Mouse (Mus musculus) heart, adult 2 months (tissue): ENCODE measurements around the gene Gm9833. TPM values are rescaled to one million over a fixed set of nuclear protein-coding genes. Genes with fewer than 3 reads are reported as not detected.
"Not testable (repeated sequence)": the region's sequence is repeated elsewhere in the genome, so short reads cannot be mapped to it uniquely, and the experiment has no call there.

Experiments used
- DNase-seq, 2 experiments: peaks; one replicate each; pipeline ENCODE4 v3.0.0; 2021
- H3K27ac ChIP-seq: fragments of 200-600 bp; 2 replicates; pipeline ENCODE4 v1.8.1; 2022
- H3K27me3 ChIP-seq: fragments of 200-500 bp; 2 replicates; pipeline ENCODE4 v1.6.1; 2012; ENCODE audit warnings: mild to moderate bottlenecking, low read length, inconsistent platforms, mixed read lengths; ENCODE audit not compliant: control insufficient read depth, insufficient read depth
- H3K36me3 ChIP-seq: fragments of 200-500 bp; 2 replicates; pipeline ENCODE4 v1.6.1; 2012; ENCODE audit warnings: low read length, inconsistent platforms; ENCODE audit not compliant: control insufficient read depth, insufficient read depth
- H3K4me1 ChIP-seq: fragments of 200-500 bp; 2 replicates; pipeline ENCODE4 v1.6.1; 2011; ENCODE audit warnings: low read length; ENCODE audit not compliant: control insufficient read depth, insufficient read depth
- H3K4me3 ChIP-seq: fragments of 200-600 bp; 2 replicates; pipeline ENCODE4 v1.8.1; 2022
- H3K79me2 ChIP-seq: fragments of 200-500 bp; replicated peaks from 2 replicates; pipeline ENCODE4 v1.6.1; 2012; ENCODE audit warnings: mild to moderate bottlenecking, inconsistent platforms, low read length, moderate library complexity, mixed read lengths; ENCODE audit not compliant: control insufficient read depth, insufficient read depth
- H3K9ac ChIP-seq: fragments of 200-500 bp; 2 replicates; pipeline ENCODE4 v1.6.1; 2012; ENCODE audit warnings: low read depth, mild to moderate bottlenecking, control low read depth, inconsistent platforms, low read length, mixed read lengths
- CTCF ChIP-seq: fragments of 200-600 bp; IDR thresholded peaks from 2 replicates; pipeline ENCODE4 v1.8.1; 2022; ENCODE audit warnings: antibody characterized with exemption, mild to moderate bottlenecking, moderate library complexity
- EP300 ChIP-seq: fragments of 200-500 bp; IDR thresholded peaks from 2 replicates; pipeline ENCODE4 v1.6.1; 2011; ENCODE audit warnings: low read depth, low read length, control low read depth; ENCODE audit not compliant: insufficient read depth
- POLR2A ChIP-seq: fragments of 200-500 bp; IDR thresholded peaks from 2 replicates; pipeline ENCODE4 v1.6.1; 2011; ENCODE audit warnings: mild to moderate bottlenecking, low read depth, low read length, control low read depth; ENCODE audit not compliant: insufficient read depth
- WGBS: fragments of 180-500 bp; shearing (Covaris S2); methylation state at CpG from one replicate; pipeline ENCODE4 v1.1.7; 2018; 5-methylcytosine and 5-hydroxymethylcytosine counted together
- intact Hi-C: fragments of 180-260 bp; cut with DNase I; formaldehyde crosslinking; loops from one replicate; pipeline ENCODE4 v1.15.1; 2025
- long read RNA-seq: library from polyadenylated mRNA; stranded (forward); transcript quantifications from one replicate; pipeline ENCODE4 v2.0.0, GENCODE M21; 2021
- polyA plus RNA-seq: library from polyadenylated mRNA; depleted of rRNA; stranded (reverse); fragments of >200 nt; gene quantifications from 2 replicates; pipeline ENCODE4 v1.2.3, GENCODE M21; 2012; rRNA removed
- total RNA-seq, 2 experiments: library from RNA; stranded (reverse); gene quantifications; 2 replicates each; pipeline ENCODE4 v1.2.3; 2021

Gene Gm9833
- total RNA-seq (1 to 10 TPM; 1.1 to 1.6 TPM), polyA plus RNA-seq (0.14 TPM in 1 of 2 replicates, not detected in the other)
- long read RNA-seq: 0 reads

DNA sequence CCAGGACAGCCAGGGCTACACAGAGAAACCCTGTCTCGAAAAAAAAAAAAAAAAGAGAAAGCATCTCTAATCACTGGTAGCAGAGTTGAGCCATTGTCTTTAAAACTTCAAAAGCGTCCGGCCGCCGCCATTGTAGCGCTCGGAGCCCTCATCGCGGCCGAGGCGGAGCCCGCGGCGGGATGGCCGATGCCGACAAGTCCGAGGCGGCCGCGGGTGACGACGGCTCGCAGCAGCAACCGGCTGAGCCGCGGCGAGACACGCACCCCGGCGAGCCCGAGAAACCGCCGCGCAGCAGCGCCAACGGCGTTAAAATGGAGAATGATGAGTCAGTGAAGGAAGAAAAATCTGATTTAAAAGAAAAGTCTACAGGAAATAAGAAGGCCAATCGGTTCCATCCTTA lies at the start of gene Gm9833:
Gene Gm9833 (plus strand): TSS at position 117 of the 400 bp plus-strand sequence.
- H3K9ac ChIP-seq, intact Hi-C loops, H3K36me3 ChIP-seq, H3K4me1 ChIP-seq, H3K27me3 ChIP-seq, H3K4me3 ChIP-seq, H3K27ac ChIP-seq, H3K79me2 ChIP-seq, DNase-seq: not testable (repeated sequence)
- WGBS: 30% methylated on average over 38 of the region's 38 CpGs

- Histone ChIP-seq H3K27ac (no peak overlapping the region), H3K79me2 (no peaks in the 10 kb centered on the region), H3K9ac (no peak overlapping the region), H3K4me1 (no peaks in the 10 kb centered on the region), H3K4me3 (no peak overlapping the region), H3K36me3 (no peaks in the 10 kb centered on the region), H3K27me3 (no peaks in the 10 kb centered on the region)
- TF ChIP-seq CTCF (no peak), POLR2A (no peak), EP300 (no peak)
- DNase-seq: no peak
- intact Hi-C loops: no loop called here
These were observed 17.8 kb upstream of the Gm9833 start for GRCm38 (mm10) chr3:10070070-10070469.

DNA sequence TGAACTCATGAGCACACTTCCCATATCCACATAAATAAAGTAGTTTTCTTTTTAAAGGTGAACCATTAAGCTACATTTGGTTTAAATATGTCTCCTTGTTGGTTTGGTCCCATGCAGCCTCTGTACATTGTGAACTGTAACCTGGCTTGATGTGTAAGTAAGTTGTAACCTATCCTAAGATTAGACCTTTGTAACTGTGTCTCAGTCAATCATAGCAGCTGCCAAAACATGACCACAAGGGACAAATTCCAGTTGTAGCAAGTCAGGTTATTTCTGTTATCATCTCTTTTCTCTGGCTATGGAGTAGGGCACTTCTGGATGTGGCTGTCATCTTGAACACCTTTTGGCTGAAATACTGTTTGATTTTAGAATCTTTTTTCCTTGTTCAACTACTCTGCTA lies 12.1 kb upstream of the Gm9833 start:
- TF ChIP-seq POLR2A: no peak
- no peak for TF ChIP-seq CTCF
- no peak for TF ChIP-seq EP300

DNA sequence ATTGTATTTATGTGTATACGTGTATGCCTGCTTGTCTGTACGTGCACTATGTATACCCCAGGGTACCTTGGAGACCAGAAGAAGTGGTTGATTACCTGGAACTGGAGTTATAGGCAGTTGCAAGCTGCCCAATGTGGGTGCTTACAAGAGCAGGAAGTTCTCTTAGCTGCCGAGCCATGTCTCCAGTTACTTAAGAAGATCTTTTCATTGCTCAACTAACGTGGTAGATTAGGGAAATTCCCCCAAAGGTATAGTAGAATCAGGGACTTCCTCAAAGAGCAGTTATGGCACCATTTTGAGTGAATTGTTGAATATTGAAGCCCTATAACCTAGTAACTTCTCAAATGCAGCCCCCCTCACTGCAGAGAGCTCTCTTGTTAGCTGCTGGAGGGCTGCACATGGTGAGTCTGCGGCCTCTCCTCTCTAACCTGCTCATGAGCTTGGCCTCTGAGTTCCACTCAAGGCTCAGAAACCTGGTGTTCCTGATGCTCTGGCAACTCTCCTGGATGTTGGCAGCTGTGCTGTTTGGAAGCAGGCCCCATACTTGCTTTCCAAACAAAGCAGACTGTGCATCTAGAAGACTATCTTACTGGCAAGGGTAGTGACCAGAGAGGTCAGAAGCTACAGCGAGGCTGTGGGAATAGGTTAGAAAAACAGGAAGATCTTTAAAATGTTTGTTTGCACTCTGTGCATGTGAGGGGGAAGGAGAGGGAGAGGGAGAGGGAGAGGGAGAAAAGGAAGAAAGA lies 10.6 kb upstream of the Gm9833 start:
- Histone ChIP-seq H3K4me1 (peaks cover 12% of the 10 kb centered on the region), H3K27me3 (no peaks in the 10 kb centered on the region), H3K79me2 (no peaks in the 10 kb centered on the region), H3K4me3 (no peak overlapping the region), H3K9ac (no peak overlapping the region), H3K36me3 (peaks cover 2% of the 10 kb centered on the region; the same call in 1 of the 2 replicates), H3K27ac (peak overlapping the region; percentile 15)
- DNase-seq: peak; percentile 53 to 57
- intact Hi-C loops: no loop called here
- 62% methylated on average over 6 of the region's 6 CpGs for WGBS
- no peak for TF ChIP-seq POLR2A
- TF ChIP-seq EP300: no peak
- TF ChIP-seq CTCF: no peak

More for the DNA sequence above, 12.1 kb upstream of the Gm9833 start:
- no peaks in the 10 kb centered on the region for H3K79me2 ChIP-seq
- H3K4me1 ChIP-seq: peaks cover 11% of the 10 kb centered on the region
- H3K4me3 ChIP-seq: no peak overlapping the region
- H3K27me3 ChIP-seq: no peaks in the 10 kb centered on the region
- no peak overlapping the region for H3K9ac ChIP-seq
- H3K36me3 ChIP-seq: peaks cover 2% of the 10 kb centered on the region; the same call in 1 of the 2 replicates
- H3K27ac ChIP-seq: no peak overlapping the region
- intact Hi-C loops: no loop called here
- DNase-seq: no peak

- no peak for TF ChIP-seq CTCF
- TF ChIP-seq EP300: no peak
- TF ChIP-seq POLR2A: no peak
- WGBS: 76% methylated on average over 2 of the region's 2 CpGs
- H3K27me3 ChIP-seq: no peaks in the 10 kb centered on the region
These were observed 9.8 kb upstream of the Gm9833 start for GRCm38 (mm10) chr3:10078113-10078512.

DNA sequence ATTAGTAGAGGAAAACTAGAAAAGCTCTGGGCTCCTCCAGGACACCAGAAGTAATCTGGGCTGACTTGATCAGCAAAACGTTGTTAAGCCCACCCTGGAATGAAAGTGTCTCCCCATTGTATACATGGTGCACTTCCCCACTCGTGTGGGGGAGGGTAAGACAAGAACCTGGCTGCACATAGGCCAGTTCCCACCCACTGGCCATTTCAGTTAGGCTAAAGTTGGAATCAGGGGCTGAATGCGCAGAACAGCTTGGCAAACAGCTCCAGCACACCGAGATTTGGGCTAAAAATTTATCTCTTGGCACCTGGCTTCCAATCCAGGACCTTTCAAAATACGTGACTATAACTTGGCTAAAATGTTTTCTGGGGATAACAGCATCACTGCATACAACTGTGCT lies 6.6 kb upstream of the Gm9833 start:
- Histone ChIP-seq H3K4me1 (peaks cover 12% of the 10 kb centered on the region), H3K9ac (no peak overlapping the region), H3K27ac (no peak overlapping the region), H3K36me3 (peaks cover 2% of the 10 kb centered on the region; the same call in 1 of the 2 replicates), H3K4me3 (no peak overlapping the region), H3K79me2 (no peaks in the 10 kb centered on the region), H3K27me3 (no peaks in the 10 kb centered on the region)
- TF ChIP-seq POLR2A: no peak
- TF ChIP-seq CTCF: no peak
- intact Hi-C loops: no loop called here
- 60% methylated on average over 5 of the region's 5 CpGs for WGBS
- no peak for DNase-seq

More at GRCm38 (mm10) chr3:10078113-10078512, 9.8 kb upstream of the Gm9833 start:
- Histone ChIP-seq H3K4me3 (no peak overlapping the region), H3K27ac (no peak overlapping the region), H3K9ac (no peak overlapping the region), H3K79me2 (no peaks in the 10 kb centered on the region), H3K4me1 (peaks cover 12% of the 10 kb centered on the region), H3K36me3 (peaks cover 2% of the 10 kb centered on the region; the same call in 1 of the 2 replicates)
- intact Hi-C loops: no loop called here
- no peak for DNase-seq
